Mouse (Mus musculus): ENCODE measurements around the gene Gm3015. TPM values are rescaled to one million over a fixed set of nuclear protein-coding genes. Genes with fewer than 3 reads are reported as not detected.
"Not testable (repeated sequence)": the region's sequence is repeated elsewhere in the genome, so short reads cannot be mapped to it uniquely, and the experiment has no call there.

Gm3015 gene
- total RNA-seq (2021): not detected
- long read RNA-seq, experiment 1: 0 reads
- long read RNA-seq, experiment 2: 0 reads

GRCm38 (mm10) chr14:42768721-42769120 is at the start of gene Gm3015:
TSS of gene Gm3015 (minus strand) at chr14:42768821.
- not testable (repeated sequence) for H3K27ac ChIP-seq; DNase-seq (ENCODE audit: low spot score in 2 of 2); H3K4me3 ChIP-seq

DNA sequence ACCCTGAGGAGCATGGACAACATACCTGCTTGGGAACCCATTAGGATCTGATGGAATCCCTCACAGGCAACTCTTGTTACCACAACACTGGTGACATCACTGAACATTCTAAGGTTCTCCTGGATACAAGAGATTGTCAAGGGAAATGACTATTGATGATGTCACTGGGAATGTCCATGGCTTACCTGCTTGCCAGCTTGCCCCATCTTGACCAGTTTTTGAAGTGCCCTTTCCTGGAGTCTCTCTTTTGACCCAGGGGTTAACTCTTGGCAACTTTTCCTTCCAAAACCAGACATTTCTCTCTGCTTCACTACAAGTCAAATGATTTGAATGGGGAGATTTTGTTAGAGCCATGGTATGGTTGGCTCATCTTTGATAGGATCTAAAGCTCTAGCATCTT is 29.3 kb upstream of the Gm3015 start, which contains the start of gene Gm10377:
Gene Gm10377 (minus strand): TSS at position 101 of the 400 bp plus-strand sequence.
- not testable (repeated sequence) for H3K27ac ChIP-seq; DNase-seq (ENCODE audit: low spot score in 2 of 2); H3K4me3 ChIP-seq

Other genes starting within 250 kb of the Gm3015 start
- not detected for gene Gm8024, start 244.5 kb downstream of the Gm3015 start, total RNA-seq (2021)
- not detected for gene Gm17124, start 168.9 kb downstream of the Gm3015 start, total RNA-seq (2021)
- not detected for gene Gm3633, start 126.9 kb downstream of the Gm3015 start, total RNA-seq (2021)
- gene Gm10378, start 112.9 kb downstream of the Gm3015 start, total RNA-seq (2021): not detected
- not detected for gene Gm10377, start 29.2 kb upstream of the Gm3015 start, total RNA-seq (2021)
- gene Gm21977, start 84.7 kb upstream of the Gm3015 start, total RNA-seq (2021): not detected
- not detected for gene Gm8082, start 224.8 kb upstream of the Gm3015 start, total RNA-seq (2021)
- not detected for gene Gm10376, start 246.8 kb upstream of the Gm3015 start, total RNA-seq (2021)